Comparison of ENCODE assay signal across 25 mouse cellular contexts in genomic region chr13:104502406-104502805, GRCm38 (mm10).
DNase-seq lines count a peak whose midpoint lies in the region; ATAC-seq lines count a peak whose summit lies in the region.
"Had no signal": no experiment of that assay in that cellular context is flagged by ENCODE, and none has a peak within 500 bp of the region (broad histone marks: within the 10 kb centered on the region; RNA-seq: fewer than 3 reads in every experiment).

No protein-coding gene starts in this region.

- H3K4me2 ChIP-seq in limb, embryonic 11.5 days (ENCODE audit: low read depth, severe bottlenecking), result no peak overlapping the region
- H3K4me2 ChIP-seq in neural tube, embryonic 15.5 days, result no peak overlapping the region
- H3K4me2 ChIP-seq: embryonic facial prominence, embryonic 13.5 days; embryonic facial prominence, embryonic 15.5 days; forebrain, embryonic 12.5 days had no signal

- peak; percentile 66 for DNase-seq in heart, embryonic 10.5 days (ENCODE audit: low spot score)
- no peak for DNase-seq in heart, postnatal 14 days
- DNase-seq in limb, embryonic 11.5 days (ENCODE audit: low spot score), result peak; percentile 11
- DNase-seq in limb, embryonic 10.5 days (ENCODE audit: low spot score), result no peak
- DNase-seq in neural tube, embryonic 10.5 days (ENCODE audit: extremely low spot score, low spot score), result peak; percentile 10
- peak; percentile 28 for DNase-seq in ZHBTc4 (ENCODE audit: low read depth, low spot score)
- no peak for DNase-seq in lung, postnatal 4 days
- DNase-seq: adrenal gland, adult 2 months; adrenal gland, postnatal 10 days; adrenal gland, postnatal 25 days; cerebellum, adult 11 months; cerebellum, adult 18-20 months; cerebellum, adult 8-10 months; cerebellum, adult 9-11 months; cerebellum, postnatal 14 days; cerebellum, postnatal 36 days; embryo, embryonic 11 days had no signal

- H3K4me1 ChIP-seq in heart, embryonic 10.5 days, result 0 out of 2 replicates have a peak, but pooled peaks cover 8% of the 10 kb centered on the region
- no peaks in the 10 kb centered on the region for H3K4me1 ChIP-seq in limb, embryonic 11.5 days (ENCODE audit: control insufficient read depth, insufficient read depth, low read length)
- H3K4me1 ChIP-seq in limb, embryonic 10.5 days, result peaks cover 4% of the 10 kb centered on the region; the same call in 1 of the 2 replicates
- H3K4me1 ChIP-seq in neural tube, embryonic 15.5 days, result no peaks in the 10 kb centered on the region
- H3K4me1 ChIP-seq: embryonic facial prominence, embryonic 15.5 days; forebrain, embryonic 10.5 days; forebrain, embryonic 12.5 days had no signal

- H3K27ac ChIP-seq in heart, embryonic 10.5 days, result no peak overlapping the region
- H3K27ac ChIP-seq in limb, embryonic 11.5 days (replicated peaks; ENCODE audit: low read depth, low read length), result no peak overlapping the region
- no peak overlapping the region for H3K27ac ChIP-seq in limb, embryonic 10.5 days
- H3K27ac ChIP-seq in neural tube, embryonic 15.5 days (replicated peaks), result no peak overlapping the region
- H3K27ac ChIP-seq: embryonic facial prominence, embryonic 13.5 days; embryonic facial prominence, embryonic 15.5 days; forebrain, embryonic 10.5 days; forebrain, embryonic 12.5 days had no signal

- intact Hi-C loops in heart, postnatal 14 days (cut with DNase I), result no loop called here

- no peaks in the 10 kb centered on the region for H3K36me3 ChIP-seq in heart, embryonic 10.5 days
- H3K36me3 ChIP-seq in limb, embryonic 11.5 days (ENCODE audit: control insufficient read depth, insufficient read depth, low read length), result no peaks in the 10 kb centered on the region
- no peaks in the 10 kb centered on the region for H3K36me3 ChIP-seq in limb, embryonic 10.5 days
- H3K36me3 ChIP-seq in neural tube, embryonic 15.5 days, result no peaks in the 10 kb centered on the region
- H3K36me3 ChIP-seq: embryonic facial prominence, embryonic 13.5 days; embryonic facial prominence, embryonic 15.5 days; forebrain, embryonic 10.5 days; forebrain, embryonic 12.5 days had no signal

- ATAC-seq in limb, embryonic 11.5 days (ENCODE audit: insufficient number of reproducible peaks, low FRiP score, low TSS enrichment, low read depth), result no peak
- ATAC-seq in neural tube, embryonic 15.5 days (ENCODE audit: low FRiP score), result no peak
- ATAC-seq: forebrain, embryonic 14.5 days; forebrain, embryonic 16.5 days had no signal

- H3K4me3 ChIP-seq in heart, embryonic 10.5 days, result no peak overlapping the region
- H3K4me3 ChIP-seq in limb, embryonic 11.5 days (ENCODE audit: low read depth, low read length), result no peak overlapping the region
- no peak overlapping the region for H3K4me3 ChIP-seq in limb, embryonic 10.5 days
- no peak overlapping the region for H3K4me3 ChIP-seq in neural tube, embryonic 15.5 days (replicated peaks)
- H3K4me3 ChIP-seq: embryonic facial prominence, embryonic 13.5 days; embryonic facial prominence, embryonic 15.5 days; erythroblast, embryonic 14.5 days; forebrain, embryonic 10.5 days; forebrain, embryonic 12.5 days had no signal

- no peaks in the 10 kb centered on the region for H3K27me3 ChIP-seq in heart, embryonic 10.5 days (ENCODE audit: insufficient read depth, poor library complexity, severe bottlenecking)
- no peaks in the 10 kb centered on the region for H3K27me3 ChIP-seq in limb, embryonic 11.5 days (ENCODE audit: control insufficient read depth, insufficient read depth, low read length)
- no peaks in the 10 kb centered on the region for H3K27me3 ChIP-seq in limb, embryonic 10.5 days (ENCODE audit: low read depth, poor library complexity, severe bottlenecking)
- no peaks in the 10 kb centered on the region for H3K27me3 ChIP-seq in neural tube, embryonic 15.5 days (replicated peaks)
- H3K27me3 ChIP-seq: embryonic facial prominence, embryonic 13.5 days; embryonic facial prominence, embryonic 15.5 days; forebrain, embryonic 12.5 days had no signal

- no peak overlapping the region for H3K9ac ChIP-seq in limb, embryonic 11.5 days (ENCODE audit: low read length)
- H3K9ac ChIP-seq in neural tube, embryonic 15.5 days (replicated peaks), result no peak overlapping the region
- H3K9ac ChIP-seq: embryonic facial prominence, embryonic 13.5 days; embryonic facial prominence, embryonic 15.5 days; forebrain, embryonic 12.5 days had no signal

- no peaks in the 10 kb centered on the region for H3K9me3 ChIP-seq in heart, embryonic 10.5 days
- no peaks in the 10 kb centered on the region for H3K9me3 ChIP-seq in limb, embryonic 11.5 days (ENCODE audit: control insufficient read depth, low read length)
- no peaks in the 10 kb centered on the region for H3K9me3 ChIP-seq in limb, embryonic 10.5 days (replicated peaks)
- H3K9me3 ChIP-seq in neural tube, embryonic 15.5 days (replicated peaks), result no peaks in the 10 kb centered on the region
- H3K9me3 ChIP-seq: embryonic facial prominence, embryonic 13.5 days; embryonic facial prominence, embryonic 15.5 days; forebrain, embryonic 10.5 days; forebrain, embryonic 12.5 days had no signal

- WGBS in heart, embryonic 10.5 days, result 91% methylated on average over 7 of the region's 7 CpGs
- 94% methylated on average over 7 of the region's 7 CpGs for WGBS in limb, embryonic 11.5 days
- 95% methylated on average over 7 of the region's 7 CpGs for WGBS in limb, embryonic 10.5 days
- 96% methylated on average over 7 of the region's 7 CpGs for WGBS in neural tube, embryonic 15.5 days

Comparison
In these comparisons a context has a peak if more than half of its experiments do, and no peak if none do; other contexts are left out.
1. DNase-seq: peak in heart, embryonic 10.5 days (single experiment), limb, embryonic 11.5 days (single experiment), neural tube, embryonic 10.5 days (single experiment) and ZHBTc4 (single experiment); none in heart, postnatal 14 days (0 of 2), limb, embryonic 10.5 days (single experiment) and lung, postnatal 4 days (0 of 2).